ENCODE assay signal across 8 mouse cellular contexts in genomic region chr5:121998981-121999795, GRCm38 (mm10). TPM values are rescaled to one million over a fixed set of nuclear protein-coding genes. Genes with fewer than 3 reads are reported as not detected.
DNase-seq lines count a peak whose midpoint lies in the region; ATAC-seq and TF ChIP-seq lines count a peak whose summit lies in the region.

No protein-coding gene starts in this region.

- H3K4me1 ChIP-seq in forebrain, embryonic 11.5 days (replicated peaks; ENCODE audit: control insufficient read depth, insufficient read depth, low read length) = 0 out of 2 replicates have a peak, but pooled peaks cover 2% of the 10 kb centered on the region
- H3K4me1 ChIP-seq in forebrain, embryonic 13.5 days = peaks cover 22% of the 10 kb centered on the region; the same call in 1 of the 2 replicates
- peaks cover 0 to 9% of the 10 kb centered on the region in 2 experiments; a peak in 2 of 4 replicates for H3K4me1 ChIP-seq in MEL (ENCODE audit: control insufficient read depth in 1 of 2, insufficient read depth in 2 of 2, low read length in 2 of 2)

- H3K4me2 ChIP-seq in forebrain, embryonic 11.5 days (ENCODE audit: low read depth, low read length, severe bottlenecking) = no peak overlapping the region
- H3K4me2 ChIP-seq in forebrain, embryonic 13.5 days = no peak overlapping the region

- TF ChIP-seq POLR2A in MEL (IDR thresholded peaks at IDR 0.05; ENCODE audit: control insufficient read depth in 1 of 2, insufficient read depth in 1 of 2, low read depth in 1 of 2, low read length in 2 of 2, poor library complexity in 1 of 2) = no peak

- H3K79me2 ChIP-seq in MEL (ENCODE audit: control insufficient read depth, insufficient read depth, low read length, poor library complexity) = no peaks in the 10 kb centered on the region

- peak; percentile 6; the same call in 1 of the 2 replicates for TF ChIP-seq RAD21 in MEL (IDR thresholded peaks at IDR 0.05; ENCODE audit: low read depth, low read length)

- H3K27me3 ChIP-seq in forebrain, embryonic 11.5 days (ENCODE audit: control insufficient read depth, insufficient read depth, low read length) = no peaks in the 10 kb centered on the region
- no peaks in the 10 kb centered on the region for H3K27me3 ChIP-seq in forebrain, embryonic 13.5 days
- H3K27me3 ChIP-seq in MEL (ENCODE audit: control insufficient read depth in 1 of 2, insufficient read depth in 2 of 2, low read length in 2 of 2) = no peaks in the 10 kb centered on the region

- H3K9ac ChIP-seq in forebrain, embryonic 11.5 days (ENCODE audit: low read length) = no peak overlapping the region
- no peak overlapping the region for H3K9ac ChIP-seq in forebrain, embryonic 13.5 days
- no peak overlapping the region for H3K9ac ChIP-seq in MEL (ENCODE audit: control insufficient read depth, low read depth, low read length, poor library complexity, severe bottlenecking)

- no peak for ATAC-seq in forebrain, embryonic 11.5 days (replicated peaks; ENCODE audit: low FRiP score)
- ATAC-seq in forebrain, embryonic 13.5 days = no peak

- no peak overlapping the region for H3K4me3 ChIP-seq in forebrain, embryonic 11.5 days (ENCODE audit: low read depth, low read length)
- no peak overlapping the region for H3K4me3 ChIP-seq in forebrain, embryonic 13.5 days
- no peak overlapping the region for H3K4me3 ChIP-seq in MEL (ENCODE audit: control insufficient read depth in 1 of 2, insufficient read depth in 1 of 2, low read depth in 2 of 2, low read length in 2 of 2)
- H3K4me3 ChIP-seq in layer of hippocampus, adult 2 months = no peak overlapping the region

- H3K36me3 ChIP-seq in forebrain, embryonic 11.5 days (ENCODE audit: control insufficient read depth, insufficient read depth, low read length) = no peaks in the 10 kb centered on the region
- H3K36me3 ChIP-seq in forebrain, embryonic 13.5 days (ENCODE audit: poor library complexity, severe bottlenecking) = no peaks in the 10 kb centered on the region
- H3K36me3 ChIP-seq in MEL (ENCODE audit: control insufficient read depth in 1 of 2, insufficient read depth in 2 of 2, low read length in 2 of 2) = peaks cover 0 to 2% of the 10 kb centered on the region in 2 experiments; a peak in 1 of 4 replicates

- H3K9me3 ChIP-seq in forebrain, embryonic 11.5 days (ENCODE audit: control insufficient read depth, low read length) = no peaks in the 10 kb centered on the region
- no peaks in the 10 kb centered on the region for H3K9me3 ChIP-seq in forebrain, embryonic 13.5 days (replicated peaks)
- no peaks in the 10 kb centered on the region for H3K9me3 ChIP-seq in MEL (replicated peaks; ENCODE audit: insufficient read depth, low read length)

- H3K27ac ChIP-seq in forebrain, embryonic 11.5 days (ENCODE audit: low read depth, low read length) = no peak overlapping the region
- no peak overlapping the region for H3K27ac ChIP-seq in forebrain, embryonic 13.5 days
- H3K27ac ChIP-seq in MEL (ENCODE audit: control insufficient read depth, low read depth, low read length) = no peak overlapping the region
- no peak overlapping the region for H3K27ac ChIP-seq in layer of hippocampus, adult 2 months

- 60% methylated on average over 10 of the region's 10 CpGs for WGBS in forebrain, embryonic 11.5 days
- 61% methylated on average over 10 of the region's 10 CpGs for WGBS in forebrain, embryonic 13.5 days

- TF ChIP-seq CTCF in MEL (IDR thresholded peaks at IDR 0.05 in 2 of 3, conservative IDR thresholded peaks at IDR 0.05 in 1 of 3; ENCODE audit: control insufficient read depth in 1 of 3, insufficient read depth in 1 of 3, low read depth in 2 of 3, low read length in 3 of 3, poor library complexity in 1 of 3, severe bottlenecking in 1 of 3) = peak; percentile 68 to 89 (median 79)
- TF ChIP-seq CTCF in layer of hippocampus, adult 2 months (conservative IDR thresholded peaks at IDR 0.05) = peak; percentile 82

- peak; percentile 84 for DNase-seq in forebrain, embryonic 11.5 days (ENCODE audit: low spot score)
- peak; percentile 62 for DNase-seq in MEL (ENCODE audit: low read depth, low spot score)
- peak; percentile 53 for DNase-seq in cerebellum, adult 8-10 months
- DNase-seq in gastrocnemius, postnatal 36 days = peak; percentile 60 to 78
- DNase-seq in layer of hippocampus, adult 2 months (ENCODE audit: low spot score in 2 of 2) = peak; percentile 14 to 59
- peak; percentile 85 for DNase-seq in lung, postnatal 36 days
- peak; percentile 56 to 88 for DNase-seq in spleen, postnatal 4 days (ENCODE audit: low spot score in 2 of 2)

- TF ChIP-seq EP300 in MEL (IDR thresholded peaks at IDR 0.05; ENCODE audit: low read depth in 1 of 2, low read length in 2 of 2) = no peak

- intact Hi-C loops in gastrocnemius, postnatal 36 days (cut with DNase I) = no loop called here

TF ChIP-seq in MEL, 35 proteins besides CTCF, POLR2A, EP300 and RAD21:
- TF ChIP-seq SMC3 (IDR thresholded peaks at IDR 0.05; ENCODE audit: low read depth, low read length) = peak; percentile 24; the same call in 1 of the 2 replicates
- TF ChIP-seq KAT2A (conservative IDR thresholded peaks at IDR 0.05; ENCODE audit: low read depth, low read length) = no peak

RNA-seq across cellular contexts. Expression of gene Cux2, which starts 50.7 kb away (rescaled TPM):
- polyA plus RNA-seq in forebrain, embryonic 11.5 days (2014; fragmentation: Nextera tagmentation; extraction: Ambion mirVana) = 11.3 and 13.2 TPM in 2 replicates
- 16.9 and 17.9 TPM in 2 replicates for polyA plus RNA-seq in forebrain, embryonic 13.5 days (2015; fragmentation: Nextera tagmentation; extraction: Ambion mirVana)
- 1.2 and 1.4 TPM in 2 replicates for total RNA-seq in MEL (2012; rRNA removed)
- 1 to 10 TPM in 1 of 2 experiments, not detected in 1; 3.5 TPM for polyA plus RNA-seq in MEL (2012; ENCODE audit: insufficient read depth in 1 of 2, insufficient read length in 2 of 2, low read depth in 1 of 2, low replicate concordance in 2 of 2, missing spikeins in 1 of 2)
- total RNA-seq in gastrocnemius, postnatal 36 days (2021) = 1 to 10 TPM; 1.9 to 2.3 TPM
- 10 to 100 TPM; 30.0 to 30.9 TPM for total RNA-seq in layer of hippocampus, adult 2 months (2021)

Comparison
In these comparisons a context has a peak if more than half of its experiments do, and no peak if none do; other contexts are left out.
1. RNA of gene Cux2, which starts 50.7 kb away (total RNA-seq): 30.0 to 30.9 TPM in layer of hippocampus, adult 2 months; 1.9 to 2.3 TPM in gastrocnemius, postnatal 36 days and 1.2 to 1.4 TPM in MEL; every median in the first group is over 4 times any median in the second.
2. Peak in every context shown above with its lines, with median percentiles within 50 percentile points of each other: DNase-seq.